Mouse (Mus musculus) cerebellum, postnatal 25 days (tissue): ENCODE measurements around the gene Zkscan14.
"Not testable (repeated sequence)": the region's sequence is repeated elsewhere in the genome, so short reads cannot be mapped to it uniquely, and the experiment has no call there.

Experiments used
- DNase-seq, 2 experiments: peaks; one replicate each; pipeline ENCODE4 v3.0.0; 2021; ENCODE audit warnings: mixed read lengths in 2 of 2

The Zkscan14 gene

GRCm38 (mm10) chr5:145201321-145201991, at the start of gene Zkscan14:
Gene Zkscan14 (minus strand): TSS chr5:145201868.
- peak; percentile 73 to 83 for DNase-seq

DNA sequence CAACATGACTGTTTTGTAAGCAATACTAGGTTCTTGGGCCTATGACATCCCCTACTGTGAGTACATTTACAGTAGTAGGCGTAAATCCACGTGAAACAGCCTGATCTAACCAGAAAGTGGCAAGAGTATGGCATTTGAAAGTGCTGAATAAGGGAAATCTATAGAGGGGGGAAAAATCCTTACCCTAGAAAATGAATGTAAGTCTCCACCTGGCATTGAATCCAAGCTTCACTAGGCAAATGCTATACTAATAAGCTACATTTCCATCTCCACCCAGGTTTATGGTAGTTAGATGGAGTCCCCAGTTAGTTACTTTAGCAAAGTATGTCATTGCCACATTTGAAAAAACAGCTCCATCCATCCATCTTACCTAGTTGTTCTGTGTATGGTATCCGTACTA, 47.9 kb upstream of the Zkscan14 start:
- DNase-seq = no peak

DNA sequence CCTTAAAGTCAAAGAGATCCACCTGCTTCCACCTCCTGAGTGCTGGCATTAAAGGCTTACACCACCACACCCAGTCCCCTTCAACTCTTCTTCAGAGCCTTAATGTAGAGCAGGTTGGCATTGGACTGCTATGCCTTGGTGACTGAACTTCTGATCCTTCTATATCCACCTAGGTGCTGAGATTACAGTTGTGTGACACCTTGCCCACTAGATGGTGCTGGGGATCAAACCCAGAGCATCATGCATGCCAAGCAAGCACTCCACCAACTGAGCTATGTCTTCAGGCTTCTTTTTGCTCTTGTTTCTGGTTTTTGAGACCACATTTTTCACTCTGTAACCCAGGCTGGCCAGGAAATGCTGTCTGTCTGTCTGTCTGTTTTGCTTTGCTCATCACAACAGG, 33.0 kb upstream of the Zkscan14 start:
- peak; percentile 18 to 34 for DNase-seq

DNA sequence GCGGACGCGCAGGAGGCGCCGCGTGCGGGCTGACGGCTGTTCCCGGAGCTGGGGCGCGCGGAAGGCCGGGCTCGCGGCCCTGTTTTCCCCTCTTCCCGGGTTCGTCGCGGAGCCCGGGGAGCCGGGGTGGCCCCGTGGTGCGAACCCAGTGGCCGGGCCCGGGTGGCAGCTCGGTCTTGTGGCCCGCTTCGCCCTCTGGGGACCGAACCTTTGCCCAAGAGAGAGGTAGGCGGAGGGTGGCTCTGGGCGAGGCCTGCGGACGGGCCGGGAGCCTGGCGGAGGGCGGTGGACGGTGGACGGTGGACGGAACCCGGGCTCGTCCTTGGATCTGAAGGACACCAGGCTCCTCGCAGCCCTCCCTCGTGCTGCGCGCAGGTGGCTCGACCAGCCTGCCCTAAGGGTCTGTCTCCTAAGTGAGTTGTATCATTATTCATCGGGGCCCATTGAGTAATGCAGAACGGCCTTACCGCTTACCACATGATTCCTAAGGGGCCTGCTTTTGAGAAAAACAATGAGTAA, 30.3 kb upstream of the Zkscan14 start:
- no peak for DNase-seq

GRCm38 (mm10) chr5:145231367-145231871, 29.8 kb upstream of the Zkscan14 start, which contains the start of gene Zfp655:
Gene Zfp655 (plus strand): TSS chr5:145231715.
- DNase-seq = peak; percentile 98

DNA sequence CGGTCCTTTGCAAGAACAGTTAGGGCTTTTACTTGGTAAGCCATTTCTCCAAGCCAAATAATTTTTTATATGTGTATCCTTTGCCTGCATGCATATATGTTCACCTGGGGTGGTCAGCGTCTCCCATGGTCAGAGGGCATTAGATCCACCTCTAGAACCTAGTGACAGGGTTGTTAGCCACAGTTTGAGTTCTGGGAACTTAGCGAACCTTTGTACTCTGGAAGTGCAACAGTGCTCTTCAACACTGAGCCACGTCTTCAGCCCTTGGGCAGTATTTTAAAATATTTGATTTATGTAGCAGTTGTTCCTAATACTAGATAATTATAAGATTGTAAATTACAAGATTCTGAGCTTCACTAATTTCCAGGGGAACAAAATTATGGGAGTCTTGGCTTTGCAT, 29.0 kb upstream of the Zkscan14 start:
- no peak for DNase-seq

GRCm38 (mm10) chr5:145229283-145229682, 27.6 kb upstream of the Zkscan14 start:
- DNase-seq = not testable (repeated sequence)

- no peak for DNase-seq
Measured at GRCm38 (mm10) chr5:145226453-145226852, 24.8 kb upstream of the Zkscan14 start.

DNA sequence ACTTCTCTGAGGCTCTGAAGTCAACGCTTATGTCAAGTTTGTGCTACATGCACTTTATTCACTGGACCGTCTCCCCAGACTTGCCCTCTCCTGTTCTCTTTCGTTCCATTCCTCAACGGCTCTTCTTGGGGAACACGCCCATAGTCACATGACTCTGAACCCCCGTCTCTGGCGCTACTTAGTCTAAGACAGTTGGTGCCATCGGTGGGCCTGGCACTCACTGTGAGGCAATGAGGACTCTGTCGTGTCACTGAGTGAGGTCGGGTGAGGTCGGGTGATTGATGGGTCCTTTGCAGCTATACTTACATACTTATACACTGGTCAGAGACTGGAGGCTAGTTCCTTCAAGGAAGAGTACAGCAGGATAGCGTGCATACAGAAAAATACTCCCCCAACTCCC, 21.7 kb upstream of the Zkscan14 start:
- DNase-seq = no peak

GRCm38 (mm10) chr5:145222840-145223239, 21.2 kb upstream of the Zkscan14 start:
- DNase-seq = no peak

DNA sequence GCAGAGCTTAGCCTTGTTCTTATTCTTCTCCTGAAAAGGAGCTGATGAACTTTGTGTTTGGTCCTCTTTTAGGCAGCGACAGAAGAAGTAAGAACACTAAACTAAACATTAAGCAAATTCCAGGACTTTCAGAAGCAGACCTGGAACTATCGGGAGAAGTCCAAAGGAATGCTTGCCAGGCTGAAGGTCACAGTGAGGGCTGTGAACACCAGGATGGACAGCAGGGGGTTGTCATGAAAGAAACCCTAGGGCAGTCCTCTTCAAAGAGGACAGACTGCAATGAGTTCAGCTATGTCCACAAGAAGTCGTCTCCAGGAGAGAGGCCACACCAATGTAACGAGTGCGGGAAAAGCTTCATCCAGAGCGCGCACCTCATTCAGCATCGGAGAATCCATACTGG, 18.3 kb upstream of the Zkscan14 start:
- DNase-seq = no peak

DNA sequence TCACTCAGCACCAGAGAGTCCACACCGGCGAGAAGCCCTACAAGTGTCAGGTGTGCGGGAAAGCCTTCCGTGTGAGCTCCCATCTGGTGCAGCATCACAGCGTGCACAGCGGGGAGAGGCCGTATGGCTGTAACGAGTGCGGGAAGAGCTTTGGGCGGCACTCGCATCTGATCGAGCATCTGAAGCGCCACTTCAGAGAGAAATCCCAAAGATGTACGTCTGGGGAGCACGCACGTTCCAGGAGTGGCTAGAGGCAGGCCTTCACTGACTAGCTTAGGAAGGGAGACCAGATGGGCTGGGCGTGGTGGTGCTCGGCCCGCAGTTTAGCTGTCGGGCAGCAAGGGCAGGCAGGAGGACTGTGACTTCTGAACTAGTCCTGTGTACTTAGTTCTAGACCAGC, 17.0 kb upstream of the Zkscan14 start:
- no peak for DNase-seq

GRCm38 (mm10) chr5:145218206-145218605, 16.5 kb upstream of the Zkscan14 start:
- DNase-seq = no peak

- no peak for DNase-seq
Measured at GRCm38 (mm10) chr5:145217746-145218145, 16.1 kb upstream of the Zkscan14 start.

GRCm38 (mm10) chr5:145214679-145215078, 13.0 kb upstream of the Zkscan14 start:
- DNase-seq = no peak

DNA sequence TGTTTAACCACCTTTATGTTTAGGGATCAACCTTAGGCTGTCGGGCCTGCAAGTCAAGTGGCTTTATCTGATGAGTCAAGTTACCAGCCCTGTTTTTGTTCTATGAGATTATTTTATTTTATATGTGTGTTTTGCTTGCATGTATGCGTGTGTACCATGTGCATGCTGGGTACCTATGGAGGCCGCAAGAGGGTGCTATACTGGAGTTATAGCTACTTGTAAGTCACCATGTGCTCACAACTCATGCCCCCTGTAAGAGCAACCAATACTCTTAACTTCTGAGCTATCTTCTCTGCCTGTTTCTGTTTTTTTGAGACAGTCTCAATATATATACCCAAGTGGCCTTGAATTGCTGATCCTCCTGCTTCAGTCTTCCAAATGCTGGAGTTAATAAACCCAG, 11.8 kb upstream of the Zkscan14 start:
- DNase-seq = no peak

DNA sequence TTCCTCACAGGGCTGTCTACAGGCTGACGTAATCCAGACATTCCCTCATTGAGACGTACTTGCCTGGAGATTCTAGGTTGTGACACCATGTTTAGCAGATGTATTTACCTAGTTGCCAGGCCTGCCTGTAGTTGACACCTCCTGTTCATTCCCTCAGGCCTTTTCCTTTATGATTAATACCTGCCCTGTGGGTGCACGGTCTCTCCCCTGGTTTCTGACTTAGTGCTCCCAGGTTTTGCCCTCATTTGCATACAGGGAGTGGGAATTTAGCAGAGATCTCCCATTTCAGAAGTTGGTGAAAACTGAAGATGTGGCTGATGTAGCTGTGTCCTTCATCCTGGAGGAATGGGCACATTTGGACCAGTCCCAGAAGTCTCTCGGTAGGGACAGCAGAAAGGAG, 10.5 kb upstream of the Zkscan14 start:
- DNase-seq = no peak

DNA sequence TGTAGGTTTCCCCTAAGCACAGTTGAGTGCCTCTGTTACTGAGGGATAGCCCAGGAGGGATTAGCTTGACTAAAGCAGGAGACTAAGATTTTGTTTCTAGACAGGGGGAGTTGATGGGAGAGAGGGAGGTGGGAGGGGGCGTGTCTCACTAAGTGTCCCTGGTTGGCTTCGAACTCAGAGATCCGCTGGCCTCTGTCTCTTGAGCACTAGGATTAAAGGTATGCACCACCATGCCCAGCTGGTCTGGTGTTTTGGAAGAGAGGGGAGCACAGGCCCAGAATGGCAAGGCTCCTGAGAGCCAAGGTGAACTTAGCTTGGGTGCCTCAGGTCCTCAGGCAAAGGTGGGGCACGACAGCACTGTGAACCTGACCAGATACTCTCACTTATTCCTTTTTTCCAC, 9.7 kb upstream of the Zkscan14 start:
- DNase-seq = no peak

GRCm38 (mm10) chr5:145208391-145208790, 6.7 kb upstream of the Zkscan14 start:
- not testable (repeated sequence) for DNase-seq

- no peak for DNase-seq
Measured at GRCm38 (mm10) chr5:145207954-145208353, 6.3 kb upstream of the Zkscan14 start.

DNA sequence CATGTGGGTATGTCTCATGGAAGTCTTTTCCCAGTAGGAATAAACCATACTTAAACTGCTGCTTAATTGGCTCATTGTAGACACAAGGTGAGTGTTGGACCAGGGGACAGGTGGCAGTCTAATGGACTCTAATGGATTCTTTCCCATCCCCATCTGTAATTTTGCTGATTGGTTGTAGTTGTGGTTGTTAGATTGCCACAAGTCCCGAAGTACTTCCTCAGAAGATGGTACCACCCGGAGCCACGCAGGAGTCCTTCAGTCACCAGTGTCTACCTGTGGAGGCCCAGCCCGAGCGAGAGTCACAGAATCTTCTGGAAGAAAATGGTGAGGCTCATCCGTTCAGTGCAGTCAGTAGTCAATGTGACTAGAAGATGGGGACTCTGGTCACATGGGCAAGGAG, 5.7 kb upstream of the Zkscan14 start:
- DNase-seq = no peak

DNA sequence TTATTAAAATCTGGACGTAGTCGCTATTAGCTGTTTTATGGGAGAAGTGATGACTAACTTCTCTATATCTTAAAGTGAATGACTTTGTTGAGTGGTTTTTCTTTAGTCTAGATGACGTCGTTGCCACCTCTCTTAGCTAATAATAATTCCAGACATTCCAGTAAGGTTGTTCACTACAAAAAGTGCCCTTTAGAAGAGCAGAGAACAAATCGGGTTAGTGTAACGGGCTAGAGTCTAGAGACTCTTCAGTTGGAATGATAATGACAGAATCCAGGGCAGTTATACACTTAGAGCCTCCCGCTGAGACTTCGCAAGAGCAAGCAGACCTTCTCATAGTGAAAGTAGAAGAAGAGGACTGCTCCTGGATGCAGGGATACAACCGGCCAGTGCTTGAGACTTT, 3.4 kb upstream of the Zkscan14 start:
- no peak for DNase-seq

DNA sequence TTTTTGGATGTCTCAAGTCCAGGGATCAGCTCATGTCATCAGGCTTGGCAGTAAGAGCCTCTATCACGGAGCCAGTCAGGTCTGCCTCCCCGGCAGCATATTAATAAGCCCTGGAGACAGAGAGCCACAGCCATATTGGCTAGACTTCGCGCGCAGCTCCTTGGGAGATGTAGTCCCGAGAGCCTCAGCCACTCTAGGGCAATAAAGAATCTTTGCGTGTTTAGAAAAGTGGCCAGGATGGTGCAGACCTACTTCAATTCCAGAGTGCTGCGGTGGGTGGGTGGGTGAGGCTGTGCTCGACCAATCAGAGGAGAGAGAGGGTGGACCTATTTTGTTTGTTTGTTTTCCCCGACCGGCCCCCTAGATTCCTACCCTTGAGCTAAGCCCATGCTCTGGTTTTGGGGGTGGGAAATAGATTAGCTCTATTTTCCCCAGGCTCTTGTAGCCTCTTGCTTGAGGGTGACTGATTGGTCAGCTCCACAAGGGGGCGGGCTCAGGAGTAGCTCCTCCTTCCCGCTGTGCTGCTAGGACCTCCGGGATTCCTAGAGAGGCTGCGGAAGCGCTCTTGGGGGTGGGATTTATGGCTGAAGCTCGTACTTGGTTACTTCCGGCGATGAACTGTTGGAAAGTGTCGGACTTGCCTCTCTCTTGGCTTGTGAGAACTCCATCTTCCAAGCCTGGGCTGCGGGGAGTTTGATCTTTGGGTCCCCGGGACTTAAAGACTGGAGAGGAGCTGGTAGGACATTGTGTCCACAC, 2.4 kb upstream of the Zkscan14 start, which contains the start of gene Zkscan5:
Zkscan5 (plus strand) TSS at position 627 of the 756 bp plus-strand sequence.
- DNase-seq = peak; percentile 98 to 99

- DNase-seq = no peak
Measured at GRCm38 (mm10) chr5:145202446-145202845, 778 bp upstream of the Zkscan14 start.
